Mouse (Mus musculus) liver, embryonic 11.5 days (tissue): Measurements from ENCODE around the gene Iqgap2. TPM values are rescaled to one million over a fixed set of nuclear protein-coding genes. Genes with fewer than 3 reads are reported as not detected.

Experiments
- ATAC-seq: fragments of 200-750 bp; cut with Nextera tagmentation; replicated peaks from 2 replicates; pipeline ENCODE4 v1.8.0; 2017; ENCODE audit warnings: moderate number of reproducible peaks, mild to moderate bottlenecking, moderate TSS enrichment, moderate library complexity; ENCODE audit not compliant: low FRiP score
- DNase-seq: peaks from one replicate; pipeline ENCODE4 v3.0.0-alpha.2; 2017; ENCODE audit warnings: low spot score
- H3K27ac ChIP-seq: fragments of 300-500 bp; sonication (generic); 2 replicates; pipeline ENCODE4 v1.5.1; 2014; ENCODE audit warnings: mild to moderate bottlenecking, low read depth, low read length, control low read depth
- H3K27me3 ChIP-seq: fragments of 300-500 bp; sonication (generic); replicated peaks from 2 replicates; pipeline ENCODE4 v1.6.1; 2014; ENCODE audit warnings: low read length, mixed read lengths; ENCODE audit not compliant: control insufficient read depth, insufficient read depth
- H3K36me3 ChIP-seq: fragments of 300-500 bp; sonication (generic); 2 replicates; pipeline ENCODE4 v1.6.1; 2014; ENCODE audit warnings: mild to moderate bottlenecking, low read length, moderate library complexity, mixed read lengths; ENCODE audit not compliant: control insufficient read depth, insufficient read depth
- H3K4me1 ChIP-seq: fragments of 300-500 bp; sonication (generic); replicated peaks from 2 replicates; pipeline ENCODE4 v1.6.1; 2014; ENCODE audit warnings: low read length, mixed read lengths; ENCODE audit not compliant: control insufficient read depth, insufficient read depth
- H3K4me2 ChIP-seq: fragments of 300-500 bp; sonication (generic); 2 replicates; pipeline ENCODE4 v1.6.1; 2014; ENCODE audit warnings: mild to moderate bottlenecking, control low read depth, moderate library complexity
- H3K4me3 ChIP-seq: fragments of 300-500 bp; sonication (generic); 2 replicates; pipeline ENCODE4 v1.5.1; 2014; ENCODE audit warnings: low read depth, low read length, control low read depth
- H3K9ac ChIP-seq: fragments of 300-500 bp; sonication (generic); 2 replicates; pipeline ENCODE4 v1.6.1; 2014; ENCODE audit warnings: low read depth, low read length, control low read depth
- H3K9me3 ChIP-seq: fragments of 300-500 bp; sonication (generic); 2 replicates; pipeline ENCODE4 v1.6.1; 2016; ENCODE audit warnings: low read length, inconsistent platforms, mixed read lengths; ENCODE audit not compliant: control insufficient read depth
- WGBS: fragments of 180-500 bp; shearing (Covaris S2); extraction: QIAGEN DNeasy Blood & Tissue Kit; methylation state at CpG from one replicate; pipeline ENCODE4 v1.1.7; 2014; 5-methylcytosine and 5-hydroxymethylcytosine counted together
- polyA plus RNA-seq: library from polyadenylated mRNA; unstranded; fragments of >200 nt; fragmentation: Nextera tagmentation; extraction: Ambion mirVana; gene quantifications from 2 replicates; pipeline ENCODE4 v1.2.1, GENCODE M21; 2014

Iqgap2 gene
- polyA plus RNA-seq, 1 experiment from 2014 or later: 17.1 TPM

DNA sequence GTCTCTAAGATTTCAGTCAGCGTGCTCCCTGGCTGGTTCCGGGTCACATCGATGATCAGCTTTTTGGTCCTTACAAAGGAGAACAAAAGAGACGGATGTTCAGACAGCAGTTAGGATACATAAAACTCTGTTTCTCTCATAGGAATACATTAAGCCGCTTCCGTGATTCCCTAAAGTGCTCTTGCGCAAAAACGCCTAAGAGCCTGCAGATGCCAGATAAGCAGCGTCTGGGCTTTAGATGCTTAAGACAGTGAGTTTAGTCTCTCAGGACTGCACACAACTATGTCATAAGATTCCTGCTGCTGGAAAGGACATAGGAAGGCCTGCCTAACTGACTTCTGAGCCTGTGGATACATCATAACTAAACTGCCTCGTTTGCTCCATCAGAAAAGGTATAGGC lies 254.0 kb downstream of the Iqgap2 start:
- no peak overlapping the region for H3K9ac ChIP-seq
- DNase-seq: no peak
- H3K4me3 ChIP-seq: no peak overlapping the region
- peaks cover 2% of the 10 kb centered on the region; the same call in 1 of the 2 replicates for H3K36me3 ChIP-seq
- ATAC-seq: no peak
- no peaks in the 10 kb centered on the region for H3K27me3 ChIP-seq
- WGBS: 64% methylated on average over 10 of the region's 10 CpGs
- H3K27ac ChIP-seq: peak overlapping the region; percentile 69
- no peak overlapping the region for H3K4me2 ChIP-seq
- no peaks in the 10 kb centered on the region for H3K9me3 ChIP-seq
- H3K4me1 ChIP-seq: peaks cover 24% of the 10 kb centered on the region

DNA sequence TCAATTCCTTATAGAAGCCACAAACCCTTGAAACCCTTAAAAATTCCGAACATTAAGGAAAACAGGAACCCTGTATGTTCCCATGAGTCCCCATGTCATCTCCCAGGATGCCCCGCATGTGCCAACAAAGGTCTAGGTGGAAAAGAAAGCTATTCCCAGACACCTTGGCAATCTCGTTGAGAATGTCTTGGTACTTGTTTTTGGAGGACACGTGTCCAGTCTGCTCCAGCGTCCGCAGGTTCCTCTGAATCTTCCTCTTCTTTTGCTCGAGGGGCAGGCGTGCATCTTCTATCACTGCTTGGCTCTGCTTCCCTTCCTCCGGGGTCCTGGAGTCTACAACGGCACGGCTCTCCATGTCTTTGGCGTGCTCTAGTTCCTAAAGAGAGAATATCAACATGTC lies 256.4 kb downstream of the Iqgap2 start:
- WGBS: 80% methylated on average over 12 of the region's 12 CpGs
- no peaks in the 10 kb centered on the region for H3K9me3 ChIP-seq
- DNase-seq: no peak
- no peak for ATAC-seq
- no peak overlapping the region for H3K27ac ChIP-seq
- H3K4me3 ChIP-seq: no peak overlapping the region
- H3K4me1 ChIP-seq: peaks cover 24% of the 10 kb centered on the region
- no peak overlapping the region for H3K4me2 ChIP-seq
- H3K36me3 ChIP-seq: peaks cover 6% of the 10 kb centered on the region
- H3K27me3 ChIP-seq: no peaks in the 10 kb centered on the region
- no peak overlapping the region for H3K9ac ChIP-seq

DNA sequence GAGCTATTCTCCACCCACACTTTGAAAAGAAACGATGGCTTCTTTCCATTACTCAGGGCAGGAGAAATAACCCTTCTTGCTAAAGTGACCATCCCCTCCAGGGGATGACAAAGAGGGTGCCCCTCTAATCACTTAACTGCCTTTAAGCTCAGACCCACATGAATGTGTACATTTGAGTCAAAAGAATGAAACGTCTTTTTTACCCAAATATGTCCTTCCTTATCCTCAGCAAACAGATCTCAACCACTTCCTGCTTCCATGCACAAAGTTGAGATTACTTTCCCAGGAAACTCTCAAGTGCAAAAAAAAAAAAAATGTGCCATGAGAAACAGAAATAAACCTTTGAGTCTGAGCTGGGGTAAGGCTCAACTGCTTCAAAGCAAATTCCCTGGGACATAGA lies 257.3 kb downstream of the Iqgap2 start:
- Histone ChIP-seq H3K4me2 (peak overlapping the region; percentile 13; the same call in 1 of the 2 replicates), H3K9ac (no peak overlapping the region; the same call in 1 of the 2 replicates), H3K4me3 (no peak overlapping the region), H3K36me3 (peaks cover 6% of the 10 kb centered on the region), H3K9me3 (no peaks in the 10 kb centered on the region), H3K27me3 (no peaks in the 10 kb centered on the region), H3K27ac (peak overlapping the region; percentile 30), H3K4me1 (peaks cover 24% of the 10 kb centered on the region)
- ATAC-seq: peak; percentile 58; the same call in 1 of the 2 replicates
- WGBS: 14% methylated on average over 2 of the region's 2 CpGs
- DNase-seq: no peak

DNA sequence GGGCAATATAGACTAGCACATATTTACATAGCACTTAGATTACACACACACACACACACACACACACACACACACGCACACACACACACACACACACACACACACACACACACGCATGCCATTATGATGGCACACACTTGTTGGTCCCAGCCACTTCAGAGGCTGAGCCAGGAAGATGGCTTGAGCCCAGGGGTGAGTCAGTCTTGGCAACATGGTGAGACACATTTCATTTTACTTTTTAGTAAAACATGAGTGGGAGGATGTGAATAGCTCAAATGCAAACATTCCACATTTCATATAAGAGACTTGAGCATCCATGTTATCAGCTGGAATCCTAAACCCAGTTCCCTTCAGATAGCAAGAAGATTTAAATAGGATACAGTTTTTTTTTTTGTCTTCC lies 258.3 kb downstream of the Iqgap2 start:
- Histone ChIP-seq H3K27ac (no peak overlapping the region), H3K4me1 (peaks cover 17% of the 10 kb centered on the region), H3K36me3 (peaks cover 6% of the 10 kb centered on the region), H3K4me2 (no peak overlapping the region), H3K4me3 (no peak overlapping the region), H3K27me3 (no peaks in the 10 kb centered on the region), H3K9me3 (no peaks in the 10 kb centered on the region), H3K9ac (no peak overlapping the region)
- DNase-seq (no peak), ATAC-seq (no peak)
- WGBS: 72% methylated on average over 2 of the region's 2 CpGs

DNA sequence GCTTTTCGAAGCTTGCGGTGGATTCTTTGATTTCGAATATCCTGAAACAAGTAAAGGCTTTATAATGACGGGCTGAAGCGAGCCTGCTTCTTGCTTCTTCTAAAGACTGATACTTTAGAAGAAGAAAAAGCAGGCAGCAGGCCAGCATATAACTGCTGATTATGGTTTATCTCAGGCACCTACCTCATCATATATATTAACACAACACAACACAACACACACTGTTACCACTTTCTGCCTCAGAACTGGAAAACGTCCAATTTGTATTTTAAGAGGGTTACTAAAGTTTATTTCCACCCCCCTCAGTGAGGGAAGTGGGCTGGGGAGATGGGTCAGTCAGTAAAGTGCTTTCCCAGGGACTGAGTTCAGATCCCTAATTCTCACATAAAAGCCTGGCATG lies 259.6 kb downstream of the Iqgap2 start:
- Histone ChIP-seq H3K27me3 (no peaks in the 10 kb centered on the region), H3K9me3 (no peaks in the 10 kb centered on the region), H3K4me2 (no peak overlapping the region), H3K27ac (no peak overlapping the region), H3K9ac (no peak overlapping the region), H3K4me1 (peaks cover 7% of the 10 kb centered on the region), H3K36me3 (peaks cover 6% of the 10 kb centered on the region), H3K4me3 (no peak overlapping the region)
- WGBS: 95% methylated on average over 6 of the region's 6 CpGs
- ATAC-seq: no peak
- DNase-seq: no peak

DNA sequence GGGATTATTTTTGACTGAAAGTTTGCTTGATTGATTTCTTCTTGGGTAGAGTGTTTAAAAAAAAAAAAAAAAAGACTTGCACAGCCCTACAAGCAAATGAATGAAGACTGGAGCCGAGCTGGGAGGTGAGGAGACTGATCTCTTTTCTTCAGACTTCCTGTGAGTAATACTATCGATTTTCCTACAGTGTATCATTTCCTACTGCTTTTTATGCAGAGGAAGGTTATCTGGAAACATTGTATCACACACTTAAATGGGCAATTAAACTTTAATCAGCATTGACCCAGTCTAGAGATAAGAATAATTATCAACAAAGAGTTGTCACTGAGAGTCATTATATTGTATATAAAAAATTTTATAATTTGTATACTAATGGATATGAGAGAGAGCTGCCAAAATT lies 261.0 kb downstream of the Iqgap2 start:
- H3K4me2 ChIP-seq: no peak overlapping the region
- H3K9ac ChIP-seq: no peak overlapping the region
- no peaks in the 10 kb centered on the region for H3K27me3 ChIP-seq
- ATAC-seq (no peak), DNase-seq (no peak)
- no peaks in the 10 kb centered on the region for H3K9me3 ChIP-seq
- H3K4me3 ChIP-seq: no peak overlapping the region
- no peak overlapping the region for H3K27ac ChIP-seq
- 45% methylated on average over 2 of the region's 2 CpGs for WGBS
- peaks cover 7% of the 10 kb centered on the region for H3K4me1 ChIP-seq
- H3K36me3 ChIP-seq: peaks cover 6% of the 10 kb centered on the region

DNA sequence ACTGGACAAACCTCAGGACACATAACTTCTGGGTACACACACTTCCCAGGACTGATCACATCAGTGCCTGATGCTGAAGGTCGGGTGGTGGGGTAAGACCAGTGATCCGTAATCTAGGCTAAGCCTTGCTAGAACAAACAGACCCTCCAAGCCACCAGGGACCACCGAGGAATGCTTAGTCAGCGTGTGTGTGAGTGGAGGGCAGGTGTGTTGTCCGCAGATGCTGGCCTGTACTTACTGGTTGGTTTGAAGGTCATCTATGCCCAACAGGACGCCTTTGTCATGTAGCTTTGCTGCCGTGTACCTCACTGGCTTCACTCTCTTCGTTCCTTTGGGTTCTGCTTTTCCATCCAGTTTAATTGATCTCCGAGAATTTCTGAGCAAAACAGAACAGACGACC lies 262.0 kb downstream of the Iqgap2 start:
- no peak overlapping the region for H3K4me2 ChIP-seq
- no peaks in the 10 kb centered on the region for H3K9me3 ChIP-seq
- ATAC-seq (no peak), DNase-seq (no peak)
- no peak overlapping the region for H3K4me3 ChIP-seq
- peaks cover 3% of the 10 kb centered on the region for H3K4me1 ChIP-seq
- no peak overlapping the region for H3K27ac ChIP-seq
- 86% methylated on average over 10 of the region's 10 CpGs for WGBS
- no peaks in the 10 kb centered on the region for H3K27me3 ChIP-seq
- peaks cover 6% of the 10 kb centered on the region for H3K36me3 ChIP-seq
- H3K9ac ChIP-seq: no peak overlapping the region

DNA sequence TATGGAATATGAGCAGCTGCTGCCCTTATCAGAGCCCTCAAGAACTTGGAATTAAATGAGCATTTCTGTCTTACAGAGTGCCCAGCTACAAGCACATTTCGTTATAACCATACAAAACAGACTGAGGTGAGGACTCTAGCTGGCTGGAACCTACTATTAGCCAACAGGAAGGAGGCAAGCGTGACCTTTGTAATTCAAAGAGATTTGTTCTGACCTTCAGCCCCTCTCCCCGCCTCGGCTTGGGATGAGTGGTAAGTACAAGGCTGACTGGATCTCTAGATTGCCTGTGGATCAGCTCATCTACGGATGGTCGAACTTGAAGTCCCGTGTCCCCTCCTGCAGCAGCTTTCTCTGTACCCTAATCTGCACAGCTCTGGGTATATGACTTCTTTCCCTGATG lies 265.0 kb downstream of the Iqgap2 start:
- no peak overlapping the region for H3K4me2 ChIP-seq
- no peaks in the 10 kb centered on the region for H3K4me1 ChIP-seq
- DNase-seq: no peak
- no peaks in the 10 kb centered on the region for H3K27me3 ChIP-seq
- WGBS: 74% methylated on average over 7 of the region's 7 CpGs
- H3K9me3 ChIP-seq: no peaks in the 10 kb centered on the region
- no peak overlapping the region for H3K9ac ChIP-seq
- H3K36me3 ChIP-seq: 0 out of 2 replicates have a peak, but pooled peaks cover 3% of the 10 kb centered on the region
- no peak overlapping the region for H3K4me3 ChIP-seq
- ATAC-seq: no peak
- H3K27ac ChIP-seq: no peak overlapping the region

DNA sequence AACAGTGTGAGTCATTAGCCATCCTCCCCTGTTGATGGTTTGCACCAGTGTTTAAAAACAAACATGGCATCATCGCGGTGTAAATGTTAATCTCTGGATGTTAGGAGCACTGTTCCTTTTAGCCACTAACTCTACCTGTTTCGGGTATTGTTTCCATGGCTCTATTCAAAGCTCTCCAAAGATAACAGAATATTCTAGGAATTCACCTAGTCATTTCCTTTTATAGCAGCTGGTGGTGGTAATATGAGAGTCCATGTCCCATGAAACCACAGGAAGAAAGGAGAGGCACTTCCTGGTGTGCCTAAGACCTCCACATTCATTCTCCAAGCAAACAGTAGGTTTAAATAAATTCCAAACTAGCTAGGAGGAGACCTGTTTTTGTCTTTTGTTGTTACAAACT lies 268.7 kb downstream of the Iqgap2 start:
- no peak overlapping the region for H3K4me2 ChIP-seq
- H3K27me3 ChIP-seq: no peaks in the 10 kb centered on the region
- no peak overlapping the region for H3K9ac ChIP-seq
- H3K36me3 ChIP-seq: no peaks in the 10 kb centered on the region
- H3K4me3 ChIP-seq: no peak overlapping the region
- no peak for DNase-seq
- H3K4me1 ChIP-seq: no peaks in the 10 kb centered on the region
- no peaks in the 10 kb centered on the region for H3K9me3 ChIP-seq
- H3K27ac ChIP-seq: no peak overlapping the region
- WGBS: 76% methylated on average over 3 of the region's 3 CpGs
- no peak for ATAC-seq
